Mouse (Mus musculus): Measurements from ENCODE around the gene Itprip.
"Not testable (repeated sequence)": the region's sequence is repeated elsewhere in the genome, so short reads cannot be mapped to it uniquely, and the experiment has no call there.

Itprip gene

GRCm38 (mm10) chr19:47853951-47854795 lies 64.9 kb downstream of the Itprip start:
- no peak for DNase-seq (ENCODE audit: low spot score)

- DNase-seq (ENCODE audit: low spot score), result no peak
These were observed 66.0 kb downstream of the Itprip start for GRCm38 (mm10) chr19:47853053-47853452.

- DNase-seq (ENCODE audit: low spot score), result not testable (repeated sequence)
These were observed 67.0 kb downstream of the Itprip start for GRCm38 (mm10) chr19:47852131-47852530.

GRCm38 (mm10) chr19:47849735-47850134 lies 69.4 kb downstream of the Itprip start:
- no peak for DNase-seq (ENCODE audit: low spot score)
